Mouse (Mus musculus) heart, embryonic 10.5 days (tissue): Measurements from ENCODE around the gene Pam. TPM values are rescaled to one million over a fixed set of nuclear protein-coding genes. Genes with fewer than 3 reads are reported as not detected.
"Not testable (repeated sequence)": the region's sequence is repeated elsewhere in the genome, so short reads cannot be mapped to it uniquely, and the experiment has no call there.

Source experiments
- DNase-seq: peaks from one replicate; pipeline ENCODE4 v3.0.0-alpha.2; 2017; ENCODE audit warnings: low spot score
- H3K27ac ChIP-seq: fragments of 300-500 bp; sonication (generic); 2 replicates; pipeline ENCODE4 v1.5.1; 2016; ENCODE audit warnings: mild to moderate bottlenecking
- H3K27me3 ChIP-seq: fragments of 300-500 bp; sonication (generic); 2 replicates; pipeline ENCODE4 v1.6.1; 2016; ENCODE audit warnings: mild to moderate bottlenecking; ENCODE audit not compliant: poor library complexity, insufficient read depth, severe bottlenecking
- H3K36me3 ChIP-seq: fragments of 300-500 bp; sonication (generic); 2 replicates; pipeline ENCODE4 v1.6.1; 2016; ENCODE audit warnings: mild to moderate bottlenecking, moderate library complexity
- H3K4me1 ChIP-seq: fragments of 300-500 bp; sonication (generic); 2 replicates; pipeline ENCODE4 v1.6.1; 2016; ENCODE audit warnings: mild to moderate bottlenecking
- H3K4me3 ChIP-seq: fragments of 300-500 bp; sonication (generic); 2 replicates; pipeline ENCODE4 v1.5.1; 2016; ENCODE audit warnings: mild to moderate bottlenecking, moderate library complexity
- H3K9me3 ChIP-seq: fragments of 300-500 bp; sonication (generic); 2 replicates; pipeline ENCODE4 v1.6.1; 2016; ENCODE audit warnings: mild to moderate bottlenecking, moderate library complexity
- WGBS: fragments of 180-500 bp; shearing (Covaris S2); methylation state at CpG from one replicate; pipeline ENCODE4 v1.1.7; 2016; 5-methylcytosine and 5-hydroxymethylcytosine counted together
- polyA plus RNA-seq: library from polyadenylated mRNA; unstranded; fragments of >200 nt; fragmentation: Nextera tagmentation; extraction: Ambion mirVana; gene quantifications from 2 replicates; pipeline ENCODE4 v1.2.1, GENCODE M21; 2016

Gene Pam
- polyA plus RNA-seq, 1 experiment from 2014 or later, result 88.8 TPM

- H3K4me3 ChIP-seq, result no peak overlapping the region
- no peak overlapping the region; the same call in 1 of the 2 replicates for H3K27ac ChIP-seq
- no peak for DNase-seq
- WGBS, result 64% methylated on average over 10 of the region's 10 CpGs
- no peaks in the 10 kb centered on the region for H3K4me1 ChIP-seq
- no peaks in the 10 kb centered on the region for H3K27me3 ChIP-seq
- H3K36me3 ChIP-seq, result no peaks in the 10 kb centered on the region
- H3K9me3 ChIP-seq, result no peaks in the 10 kb centered on the region
Measured at GRCm38 (mm10) chr1:98016004-98016848, 79.2 kb downstream of the Pam start.

DNA sequence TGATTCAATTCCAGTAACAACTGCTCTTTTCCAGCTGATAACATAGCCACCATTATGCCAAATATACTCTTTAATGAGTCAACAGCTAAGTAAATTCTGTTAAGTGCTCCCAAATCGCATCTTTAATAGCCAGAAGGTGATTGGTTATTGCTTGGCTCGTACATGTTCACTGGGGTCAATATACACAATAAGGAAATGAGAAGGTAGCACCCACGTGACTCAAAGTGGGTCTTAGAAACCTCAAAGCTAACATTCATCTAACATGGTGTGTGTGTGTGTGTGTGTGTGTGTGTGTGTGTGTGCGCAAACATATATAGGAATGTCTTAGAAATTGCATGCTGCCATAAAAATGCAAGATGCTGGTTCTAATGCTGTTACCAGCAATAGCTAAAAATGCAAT lies 79.9 kb downstream of the Pam start:
- DNase-seq, result no peak
- H3K4me3 ChIP-seq, result no peak overlapping the region
- H3K4me1 ChIP-seq, result no peaks in the 10 kb centered on the region
- no peaks in the 10 kb centered on the region for H3K9me3 ChIP-seq
- no peak overlapping the region for H3K27ac ChIP-seq
- no peaks in the 10 kb centered on the region for H3K36me3 ChIP-seq
- no peaks in the 10 kb centered on the region for H3K27me3 ChIP-seq
- WGBS, result 85% methylated on average over 4 of the region's 4 CpGs

GRCm38 (mm10) chr1:98002561-98003425 lies 92.7 kb downstream of the Pam start:
- 71% methylated on average over 7 of the region's 7 CpGs for WGBS
- no peak overlapping the region for H3K27ac ChIP-seq
- DNase-seq, result no peak

DNA sequence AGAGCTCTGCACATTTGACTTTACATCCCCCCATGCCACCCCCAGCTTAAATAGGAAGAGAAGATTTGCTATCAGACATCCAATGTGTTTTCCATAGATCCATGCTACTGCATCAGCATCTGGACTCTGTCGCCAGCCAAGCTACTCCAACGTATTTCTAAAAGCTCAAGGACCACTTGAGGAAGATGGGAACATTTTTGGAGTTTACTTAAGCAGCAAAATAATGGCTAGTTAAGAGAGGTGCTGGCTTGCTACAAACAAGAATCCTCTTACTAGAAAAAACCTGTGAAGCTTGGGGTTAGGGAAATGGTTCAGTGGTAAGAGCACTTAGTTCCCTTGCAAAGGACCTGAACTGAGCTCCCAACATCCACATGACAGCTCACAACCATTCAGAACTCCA lies 96.0 kb downstream of the Pam start:
- Histone ChIP-seq H3K4me3 (no peak overlapping the region), H3K27ac (no peak overlapping the region), H3K9me3 (no peaks in the 10 kb centered on the region), H3K27me3 (no peaks in the 10 kb centered on the region), H3K36me3 (no peaks in the 10 kb centered on the region; the same call in 1 of the 2 replicates), H3K4me1 (no peaks in the 10 kb centered on the region)
- WGBS, result 80% methylated on average over 2 of the region's 2 CpGs
- no peak for DNase-seq

More at GRCm38 (mm10) chr1:98002561-98003425, 92.7 kb downstream of the Pam start:
- H3K9me3 ChIP-seq, result no peaks in the 10 kb centered on the region
- no peaks in the 10 kb centered on the region; the same call in 1 of the 2 replicates for H3K36me3 ChIP-seq
- no peaks in the 10 kb centered on the region for H3K27me3 ChIP-seq
- H3K4me1 ChIP-seq, result no peaks in the 10 kb centered on the region
- no peak overlapping the region for H3K4me3 ChIP-seq

DNA sequence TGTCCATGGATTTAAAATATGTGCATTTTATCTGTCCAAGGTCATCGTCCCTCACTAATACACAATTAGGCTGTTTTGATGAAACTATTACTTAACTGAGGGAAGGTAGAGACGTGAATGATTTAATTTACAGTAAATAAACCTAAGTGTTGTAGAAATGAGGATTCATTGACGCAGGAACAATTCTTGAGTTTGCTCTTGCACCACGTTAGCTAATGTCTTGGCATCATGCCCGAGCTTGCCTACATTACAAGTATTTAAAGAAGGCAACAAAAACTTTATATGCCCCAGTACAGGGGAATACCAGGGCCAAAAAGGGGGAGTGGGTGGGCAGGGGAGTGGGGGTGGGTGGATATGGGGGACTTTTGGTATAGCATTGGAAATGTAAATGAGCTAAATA lies 96.5 kb downstream of the Pam start:
- H3K4me1 ChIP-seq, DNase-seq, H3K4me3 ChIP-seq, H3K36me3 ChIP-seq, H3K9me3 ChIP-seq, H3K27me3 ChIP-seq, H3K27ac ChIP-seq: not testable (repeated sequence)
- WGBS, result 83% methylated on average over 5 of the region's 5 CpGs

DNA sequence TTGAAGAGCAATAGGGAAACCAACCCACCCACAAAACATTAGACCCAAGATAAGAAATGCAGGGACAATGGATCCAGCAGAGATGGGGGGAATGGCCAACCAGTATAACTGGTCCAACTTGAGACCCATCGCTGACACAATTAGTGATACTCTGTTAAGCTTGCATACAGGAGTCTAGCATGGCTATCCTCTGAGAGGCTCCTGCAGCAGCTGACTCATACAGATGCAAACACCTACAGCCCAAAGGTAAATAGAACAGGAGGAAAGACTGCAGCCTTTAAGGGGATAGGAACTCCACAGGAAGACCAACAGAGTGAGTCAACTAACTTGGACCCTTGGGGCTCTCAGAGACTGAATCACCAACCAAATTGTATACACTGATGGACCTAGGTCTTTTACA lies 98.4 kb downstream of the Pam start:
- Histone ChIP-seq H3K27ac (no peak overlapping the region), H3K9me3 (no peaks in the 10 kb centered on the region), H3K27me3 (no peaks in the 10 kb centered on the region), H3K36me3 (no peaks in the 10 kb centered on the region; the same call in 1 of the 2 replicates), H3K4me1 (peaks cover under 1% of the 10 kb centered on the region), H3K4me3 (no peak overlapping the region)
- WGBS, result 82% methylated on average over 1 of the region's 1 CpGs
- no peak for DNase-seq

- H3K27me3 ChIP-seq, result no peaks in the 10 kb centered on the region
- peaks cover 7% of the 10 kb centered on the region for H3K4me1 ChIP-seq
- H3K4me3 ChIP-seq, result no peak overlapping the region
- WGBS, result 72% methylated on average over 3 of the region's 3 CpGs
- H3K27ac ChIP-seq, result no peak overlapping the region
- H3K9me3 ChIP-seq, result no peaks in the 10 kb centered on the region
- no peaks in the 10 kb centered on the region for H3K36me3 ChIP-seq
- no peak for DNase-seq
Measured at GRCm38 (mm10) chr1:97991976-97992375, 103.5 kb downstream of the Pam start.

GRCm38 (mm10) chr1:97983189-97983588 lies 112.3 kb downstream of the Pam start:
- Histone ChIP-seq H3K4me3 (no peak overlapping the region), H3K27ac (no peak overlapping the region)

GRCm38 (mm10) chr1:97979422-97979821 lies 116.0 kb downstream of the Pam start:
- WGBS, result 86% methylated on average over 1 of the region's 1 CpGs
- DNase-seq, result no peak
- H3K36me3 ChIP-seq, result no peaks in the 10 kb centered on the region
- no peaks in the 10 kb centered on the region for H3K27me3 ChIP-seq
- no peak overlapping the region for H3K4me3 ChIP-seq
- no peaks in the 10 kb centered on the region for H3K9me3 ChIP-seq
- H3K27ac ChIP-seq, result no peak overlapping the region
- H3K4me1 ChIP-seq, result peaks cover 7% of the 10 kb centered on the region

More at GRCm38 (mm10) chr1:97983189-97983588, 112.3 kb downstream of the Pam start:
- Histone ChIP-seq H3K9me3 (no peaks in the 10 kb centered on the region), H3K27me3 (no peaks in the 10 kb centered on the region), H3K4me1 (peaks cover 3% of the 10 kb centered on the region), H3K36me3 (peaks cover 2% of the 10 kb centered on the region; the same call in 1 of the 2 replicates)
- no peak for DNase-seq
- 68% methylated on average over 1 of the region's 1 CpGs for WGBS

DNA sequence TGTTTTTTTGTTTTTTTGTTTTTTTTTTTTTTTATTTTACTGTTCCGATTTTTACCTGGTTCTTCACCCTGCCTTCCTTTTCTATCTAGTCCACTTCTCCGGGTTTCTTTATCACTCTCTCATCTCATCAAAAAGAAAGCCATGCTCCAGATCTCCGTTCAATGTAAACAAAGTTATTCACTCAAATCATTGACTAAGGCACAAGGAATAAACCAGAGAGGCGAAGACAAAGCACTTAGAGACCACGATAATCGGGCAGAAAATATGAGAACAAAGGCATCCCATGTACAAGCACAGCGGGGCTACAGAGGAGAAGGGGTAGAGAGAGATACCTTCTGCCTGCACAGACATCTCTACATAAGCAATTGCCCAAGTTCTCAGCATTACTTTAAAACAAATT lies 117.9 kb downstream of the Pam start:
- Histone ChIP-seq H3K36me3 (peaks cover 9% of the 10 kb centered on the region), H3K27me3 (no peaks in the 10 kb centered on the region), H3K4me1 (peaks cover 11% of the 10 kb centered on the region), H3K9me3 (no peaks in the 10 kb centered on the region), H3K4me3 (peak overlapping the region; percentile 78), H3K27ac (peak overlapping the region; percentile 97)
- WGBS, result 18% methylated on average over 7 of the region's 7 CpGs
- no peak for DNase-seq

DNA sequence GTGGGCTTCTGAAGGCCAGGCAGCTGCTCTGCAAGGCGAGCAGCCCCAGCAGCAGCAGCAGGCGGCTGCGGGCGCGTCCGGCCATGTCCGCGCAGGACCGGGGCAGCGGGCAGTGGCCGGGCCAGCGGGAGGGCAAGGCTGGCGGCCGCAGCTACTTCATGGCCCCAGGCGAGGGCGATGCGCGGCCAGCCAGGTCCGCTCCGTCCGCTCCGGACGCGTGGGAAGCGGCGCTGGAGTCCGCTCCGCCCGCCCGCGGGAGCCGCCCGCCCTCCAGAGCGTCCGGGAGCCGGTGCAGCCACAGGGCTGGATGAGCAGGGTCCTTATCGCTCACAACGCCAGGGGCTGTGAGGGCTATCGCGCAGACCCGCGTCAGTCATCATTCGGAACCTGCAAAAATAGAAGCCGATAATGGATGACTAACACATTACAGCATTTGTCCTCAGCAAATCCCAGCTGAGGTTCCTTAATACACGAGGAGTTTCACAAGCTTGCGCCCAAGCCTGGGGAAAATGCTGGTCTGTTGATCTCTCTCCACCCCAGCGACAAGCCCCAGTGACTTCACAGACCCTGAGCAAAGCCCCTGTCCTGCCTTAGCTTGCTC lies 118.5 kb downstream of the Pam start:
- Histone ChIP-seq H3K4me1 (peaks cover 11% of the 10 kb centered on the region), H3K9me3 (no peaks in the 10 kb centered on the region), H3K27me3 (no peaks in the 10 kb centered on the region), H3K4me3 (peak overlapping the region; percentile 78), H3K27ac (peak overlapping the region; percentile 97), H3K36me3 (peaks cover 11% of the 10 kb centered on the region)
- DNase-seq, result peak; percentile 94
- WGBS, result under 1% methylated on average over 47 of the region's 47 CpGs

DNA sequence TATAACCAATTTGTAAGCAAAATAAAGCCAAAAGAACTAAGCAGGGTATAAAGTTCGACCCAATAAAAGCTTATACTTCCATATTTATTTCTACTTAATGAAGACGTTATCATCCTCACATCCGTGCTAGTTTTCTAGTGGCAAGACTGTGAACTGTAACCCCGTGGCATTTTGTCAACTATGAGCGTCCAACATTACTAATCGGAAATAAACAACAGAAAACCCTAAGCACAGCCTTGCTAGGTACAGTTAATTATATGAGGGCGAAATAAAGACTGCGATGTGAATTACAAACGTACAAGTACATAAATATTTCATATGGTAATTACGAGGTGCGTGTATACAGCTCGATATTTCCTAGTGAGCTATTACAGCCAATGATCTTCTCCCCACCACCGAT lies 119.4 kb downstream of the Pam start:
- Histone ChIP-seq H3K9me3 (no peaks in the 10 kb centered on the region), H3K27ac (peak overlapping the region; percentile 97), H3K27me3 (no peaks in the 10 kb centered on the region), H3K4me3 (peak overlapping the region; percentile 78), H3K36me3 (peaks cover 11% of the 10 kb centered on the region), H3K4me1 (peaks cover 11% of the 10 kb centered on the region)
- WGBS, result 43% methylated on average over 13 of the region's 13 CpGs
- DNase-seq, result no peak
